Mouse (Mus musculus): ENCODE measurements at regions not wholly inside any gene's neighbourhood (a gene's known extent, or its start where the extent isn't known, plus 50 kb on each side); places are given as distances from the start of the nearest gene placed in this dataset.

GRCm38 (mm10) chr9:60998086-60998785, 203.9 kb downstream of the Uaca start:
- peak; percentile 37 for DNase-seq

- DNase-seq = peak; percentile 32
Measured at GRCm38 (mm10) chr9:60999001-60999529, 204.7 kb downstream of the Uaca start.

GRCm38 (mm10) chr9:61000232-61000631, 205.9 kb downstream of the Uaca start:
- peak; percentile 40 for DNase-seq

DNA sequence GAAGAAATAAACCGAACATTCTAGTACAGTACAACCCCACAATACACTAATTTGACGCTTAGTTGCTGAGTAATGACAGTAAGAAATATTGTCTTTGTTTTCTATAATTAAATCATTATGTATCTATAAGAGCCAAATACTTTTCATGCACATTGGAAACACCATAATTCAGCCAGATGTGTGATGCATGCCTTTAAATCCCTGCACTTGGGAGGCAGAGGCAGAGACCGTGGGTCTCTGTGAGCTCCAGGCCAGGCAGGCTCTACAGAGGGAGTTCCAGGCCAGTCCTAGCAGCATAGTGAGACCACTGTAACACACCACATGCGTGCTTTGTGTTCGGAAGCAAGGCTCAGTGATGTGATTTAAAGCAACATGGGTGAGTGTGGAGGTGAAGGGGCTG, 208.2 kb downstream of the Uaca start:
- DNase-seq = no peak

- DNase-seq = no peak
Measured at GRCm38 (mm10) chr9:61008446-61008845, 214.1 kb downstream of the Uaca start.

DNA sequence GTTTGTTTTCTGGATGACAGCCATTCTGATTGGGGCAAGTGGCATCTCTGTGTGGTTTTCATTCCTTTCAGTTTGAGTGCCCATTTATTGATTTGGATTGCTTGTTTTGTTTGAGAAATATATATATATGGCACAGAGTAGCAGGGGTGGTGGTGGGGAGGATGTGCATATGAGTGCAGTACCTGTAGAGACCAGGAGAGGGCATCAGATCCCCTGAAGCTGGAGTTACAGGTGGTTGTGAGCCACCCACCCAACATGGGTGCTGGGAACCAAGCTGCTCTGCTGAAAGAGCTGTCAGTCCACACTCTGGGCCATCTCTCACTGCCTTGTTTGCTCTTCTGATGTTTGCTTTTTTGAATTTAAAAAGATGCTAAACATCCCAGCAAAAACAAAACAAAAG, 216.7 kb downstream of the Uaca start:
- DNase-seq = no peak

DNA sequence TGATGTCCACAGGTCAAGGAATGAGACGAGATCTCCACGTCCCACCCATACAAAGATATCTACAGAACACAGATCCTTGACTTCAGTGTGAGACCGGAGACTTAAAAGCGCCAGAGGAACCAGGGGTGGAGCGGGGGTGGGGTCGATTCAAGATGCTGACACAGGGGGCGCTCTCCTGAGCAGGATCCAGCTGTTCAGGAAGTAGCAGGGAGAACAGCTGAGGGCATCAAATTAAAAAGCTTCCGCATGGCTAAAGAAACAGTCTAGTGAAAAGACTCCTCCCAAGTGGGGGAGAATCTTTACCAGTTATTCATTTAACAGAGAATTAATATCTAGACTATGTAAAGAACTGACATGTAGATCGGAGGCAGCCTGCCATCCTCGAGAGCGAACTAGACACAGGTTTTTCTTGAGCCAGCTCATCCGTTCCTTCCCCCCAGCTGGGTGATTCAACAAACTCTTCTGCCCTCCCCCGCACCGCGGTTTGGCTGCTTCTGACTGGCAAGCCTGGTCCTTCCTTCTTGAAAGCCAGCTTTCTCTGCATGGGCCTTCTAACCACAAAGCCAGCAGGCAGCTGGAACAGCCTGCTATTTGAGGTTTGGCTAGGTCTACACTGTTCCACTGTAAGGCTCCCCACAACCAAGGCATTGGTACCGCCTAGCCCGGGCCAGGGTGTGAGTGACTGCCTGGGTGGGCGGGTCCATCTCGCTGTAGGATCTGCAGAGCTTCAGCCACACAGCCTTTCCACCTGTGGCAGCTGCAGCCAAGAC, 218.6 kb downstream of the Uaca start:
- no peak for DNase-seq

DNA sequence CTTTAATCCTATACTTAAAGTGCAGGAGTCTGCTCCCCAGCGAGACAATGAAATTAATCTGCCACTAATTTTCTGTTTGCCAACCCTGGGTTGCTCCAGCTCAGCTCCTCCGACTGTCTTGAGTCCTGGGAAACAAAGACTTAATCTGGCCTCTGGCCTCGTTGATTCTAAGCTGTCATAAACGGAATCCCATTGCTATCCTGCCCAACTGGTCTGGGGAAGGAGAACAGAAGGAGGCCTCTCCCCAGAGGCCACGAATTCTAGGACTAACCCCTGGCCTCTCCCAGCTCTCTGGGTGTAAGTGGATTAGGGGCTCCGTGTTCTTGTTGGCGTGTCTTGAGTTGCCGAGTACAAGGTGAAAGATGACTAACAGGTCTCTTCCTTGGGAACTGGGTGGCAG, 219.8 kb downstream of the Uaca start:
- DNase-seq = peak; percentile 72

DNA sequence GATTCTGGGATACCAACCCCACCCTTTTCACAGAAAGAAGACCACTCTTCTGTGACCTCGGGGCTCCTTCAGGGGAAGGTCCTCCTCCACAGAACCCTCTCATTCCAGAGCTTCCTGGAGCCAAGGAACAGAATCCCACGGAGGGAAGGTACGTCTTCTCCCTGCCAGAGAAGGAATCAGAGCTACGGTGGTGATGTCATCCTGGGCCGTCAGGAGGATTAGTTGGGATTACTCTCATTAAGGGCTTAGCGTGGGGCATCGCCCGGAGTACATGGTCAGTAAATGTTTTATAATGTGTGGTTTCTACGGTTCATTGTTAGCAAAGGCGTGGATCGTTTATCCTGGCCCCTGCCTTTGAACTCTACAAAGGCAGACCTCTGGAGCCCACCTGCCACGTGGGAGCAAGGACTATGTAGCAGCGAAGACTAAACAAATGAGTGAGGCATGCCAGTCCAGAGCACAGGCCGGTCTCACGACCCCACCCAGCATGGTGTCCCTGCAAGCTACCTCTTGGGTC, 221.1 kb downstream of the Uaca start:
- peak; percentile 72 for DNase-seq

DNA sequence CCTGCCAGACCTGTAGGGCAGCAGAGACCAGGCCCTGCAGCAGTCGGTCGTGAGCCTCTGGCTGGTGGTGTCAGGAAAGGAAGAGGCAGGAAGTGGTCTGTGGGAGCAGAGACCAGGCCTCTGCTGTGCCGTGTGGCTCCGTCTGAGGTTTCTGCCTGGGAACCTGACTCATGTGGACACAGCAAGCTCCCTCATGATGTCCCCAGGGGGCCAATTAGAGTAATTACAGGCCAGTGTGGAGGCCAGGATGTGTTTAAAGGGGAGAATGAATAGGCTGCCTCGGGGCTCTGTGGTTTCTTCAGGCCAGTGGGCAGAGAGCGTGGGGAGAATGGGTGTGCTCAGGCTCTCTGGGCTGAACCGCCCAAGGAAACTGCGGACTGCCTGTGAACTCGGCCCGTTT, 222.3 kb downstream of the Uaca start:
- DNase-seq = peak; percentile 85

DNA sequence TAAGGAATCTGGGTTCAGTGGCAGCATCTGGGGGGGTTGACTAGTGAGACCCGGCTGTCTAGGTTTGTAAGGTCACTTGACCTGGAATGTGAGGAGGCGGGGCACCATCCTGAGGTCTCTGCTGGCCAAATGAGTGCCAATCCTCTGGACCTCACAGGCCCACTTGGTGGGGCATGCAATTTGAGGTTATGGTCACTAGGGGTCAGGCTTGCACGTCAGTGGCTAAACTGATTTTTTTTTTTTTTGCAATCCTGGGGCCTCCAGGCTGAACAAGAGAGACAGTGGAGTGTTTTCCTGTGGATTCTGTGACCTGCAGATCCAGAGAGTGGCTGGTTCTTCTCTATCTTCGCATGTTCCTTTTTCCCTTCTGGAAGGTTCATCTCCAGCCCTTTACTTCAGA, 225.6 kb downstream of the Uaca start:
- no peak for DNase-seq

DNA sequence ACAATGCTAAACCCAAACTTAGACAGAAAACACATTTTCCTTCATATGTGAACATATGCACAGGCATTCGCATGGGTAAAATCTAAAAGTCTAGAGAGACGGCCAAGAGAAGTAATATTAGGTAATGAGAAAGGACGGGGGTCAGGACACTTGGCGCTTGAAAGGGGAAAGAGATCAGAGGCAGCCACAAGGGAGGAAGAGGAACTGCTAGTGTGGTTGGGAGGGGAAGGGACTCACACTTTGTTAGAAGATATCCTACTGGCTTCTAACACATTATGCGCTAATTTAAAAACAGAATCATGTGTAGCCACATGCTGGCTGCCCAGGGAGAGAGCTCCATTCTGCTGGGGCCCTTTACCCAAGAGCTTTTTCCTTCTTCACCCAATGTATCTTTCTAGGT, 227.5 kb downstream of the Uaca start:
- DNase-seq = no peak

GRCm38 (mm10) chr9:61022371-61023026, 228.2 kb downstream of the Uaca start:
- DNase-seq = no peak

- no peak for DNase-seq
Measured at GRCm38 (mm10) chr9:61025341-61025740, 231.0 kb downstream of the Uaca start.

DNA sequence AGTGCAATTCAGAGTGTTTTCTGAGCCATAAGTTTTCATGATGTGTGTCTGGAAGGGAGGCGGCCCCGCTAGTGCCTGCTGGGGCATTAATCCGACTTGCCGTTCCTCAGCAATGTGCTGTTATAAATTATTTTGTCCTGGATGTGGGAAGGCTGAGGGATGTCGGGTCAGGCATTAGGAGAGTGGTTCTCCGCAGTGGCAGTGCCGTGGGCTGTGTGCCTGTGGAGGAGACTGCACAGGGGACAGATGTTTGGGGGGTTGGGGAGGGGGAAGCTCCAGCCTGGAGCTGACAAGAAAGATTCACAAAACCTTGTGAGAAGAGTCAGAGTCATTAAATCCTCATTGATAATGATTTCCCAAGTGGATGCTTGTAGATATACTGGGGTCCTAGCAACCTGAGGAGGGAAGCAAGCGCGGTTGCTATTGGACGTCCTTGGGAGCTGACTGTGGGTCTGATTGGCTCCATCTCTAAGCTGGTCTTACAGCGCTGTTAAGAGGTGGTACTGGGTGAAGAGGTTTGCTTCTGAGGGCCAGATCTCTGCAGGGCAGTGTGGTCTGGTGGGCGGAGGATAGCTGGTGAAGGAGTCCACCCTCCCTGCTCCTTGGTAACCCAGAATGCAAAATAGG, 234.5 kb downstream of the Uaca start:
- no peak for DNase-seq

GRCm38 (mm10) chr9:61031699-61032447, 237.5 kb downstream of the Uaca start:
- no peak for DNase-seq

DNA sequence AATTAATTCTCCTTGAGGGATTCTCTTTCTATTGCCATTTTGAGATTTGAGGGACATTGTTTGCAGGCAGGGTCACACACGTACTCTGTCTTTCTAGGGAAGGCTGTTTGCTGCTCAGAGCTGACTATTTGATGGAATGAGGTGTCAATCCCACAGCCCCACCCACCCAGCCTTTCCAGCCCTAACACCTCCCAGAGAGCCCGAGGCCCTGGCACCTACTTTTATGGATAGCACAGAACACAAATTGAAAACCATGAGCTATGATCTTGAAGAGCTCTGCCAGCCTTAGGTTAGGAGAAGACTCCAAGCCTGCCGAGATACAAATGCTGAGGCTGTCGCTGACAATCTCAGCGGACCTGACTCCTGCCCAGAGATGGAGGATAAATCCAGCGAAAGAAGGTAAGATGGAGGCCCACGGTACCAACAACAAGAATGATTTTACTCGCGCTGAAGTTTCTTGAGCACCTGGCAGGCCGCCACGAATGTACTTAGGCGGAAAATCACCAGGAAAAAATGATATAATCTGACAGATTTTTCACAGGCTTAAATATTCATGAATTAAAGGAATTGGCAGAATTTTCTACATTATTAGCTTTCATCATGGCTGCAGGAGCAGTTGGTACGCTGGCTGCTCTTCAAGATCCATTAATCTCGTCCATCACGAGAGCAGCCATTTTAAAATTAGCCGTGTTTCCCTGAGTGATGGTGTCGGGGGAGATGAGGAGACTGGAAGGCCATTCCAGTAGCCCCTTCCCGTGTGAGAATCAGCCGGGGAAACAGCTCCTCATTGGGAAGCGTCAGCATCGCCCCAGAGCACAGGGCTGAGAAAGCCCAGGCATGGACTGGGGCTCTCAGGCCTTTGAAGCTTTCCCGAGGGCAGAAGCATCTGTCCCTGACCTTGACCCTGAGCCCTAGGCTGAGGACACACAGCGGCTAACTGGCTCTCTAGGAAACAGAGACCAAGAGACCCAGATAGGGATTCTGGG, 238.4 kb downstream of the Uaca start:
- no peak for DNase-seq

DNA sequence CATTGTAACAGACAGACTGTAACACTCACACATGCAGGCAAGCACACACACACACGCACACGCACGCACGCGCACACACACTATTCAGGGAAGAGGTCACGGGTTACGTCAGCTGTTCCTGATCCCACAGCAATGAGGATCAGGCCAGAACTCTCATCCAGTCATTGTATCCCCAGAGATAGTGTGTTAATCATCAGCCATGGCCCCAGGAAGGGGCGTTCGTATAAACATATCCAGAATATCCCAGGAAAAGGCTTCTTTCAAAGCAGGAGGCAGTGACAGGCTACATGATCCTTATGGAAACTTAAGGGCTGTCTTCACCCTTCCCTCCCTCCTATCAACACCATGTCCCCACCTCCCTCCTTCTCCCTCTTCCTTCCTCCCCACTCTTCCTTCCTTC, 239.3 kb downstream of the Uaca start:
- no peak for DNase-seq

- DNase-seq = no peak
Measured at GRCm38 (mm10) chr9:61042063-61042462, 247.7 kb downstream of the Uaca start.

DNA sequence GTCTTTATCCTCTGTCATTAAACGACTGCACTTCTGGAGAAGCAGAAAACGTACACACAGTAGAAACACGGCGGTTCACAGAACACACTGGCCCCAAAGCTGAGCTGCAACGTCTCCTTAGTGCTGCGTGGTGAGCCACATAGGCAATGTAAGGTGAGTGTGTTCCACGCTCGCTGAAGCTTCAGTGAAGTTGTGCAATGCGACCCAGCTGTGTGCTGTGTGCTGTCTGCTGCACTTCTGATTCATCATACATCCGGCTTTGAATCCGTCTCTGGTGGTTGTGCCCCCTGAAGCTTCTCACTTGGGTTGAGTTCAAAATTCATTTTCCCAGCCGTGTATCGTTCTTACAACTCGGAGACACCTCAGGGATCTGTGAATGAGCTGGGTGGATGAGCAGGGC, 250.6 kb downstream of the Uaca start:
- DNase-seq = no peak

- peak; percentile 70 for DNase-seq
Measured at GRCm38 (mm10) chr9:61046517-61046916, 252.2 kb downstream of the Uaca start.
